Mouse (Mus musculus): ENCODE measurements around the gene D17Wsu92e. TPM values are rescaled to one million over a fixed set of nuclear protein-coding genes. Genes with fewer than 3 reads are reported as not detected.

The D17Wsu92e gene
- polyA plus RNA-seq, 1 experiment from 2014 or later, result 22.7 TPM

DNA sequence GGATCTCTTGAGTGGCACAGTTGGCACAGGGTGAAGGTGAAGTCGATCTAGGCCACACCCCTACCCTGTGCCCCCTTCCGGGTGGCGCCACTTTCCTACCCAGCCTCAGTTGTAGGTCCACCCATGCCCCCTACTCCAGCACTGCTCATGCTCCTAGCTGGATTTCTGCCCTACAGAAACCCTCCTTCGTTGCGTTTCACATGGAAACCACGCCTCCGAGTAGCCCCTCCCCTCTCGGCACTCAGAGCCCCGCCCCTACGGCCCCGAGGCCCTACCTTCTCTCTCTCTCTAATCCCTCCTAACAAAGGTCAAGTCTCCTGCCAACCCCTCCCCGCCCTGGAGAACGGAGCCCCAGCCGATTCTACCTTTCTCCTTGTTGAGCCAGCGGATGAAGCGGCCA lies 103.6 kb downstream of the D17Wsu92e start:
- H3K4me2 ChIP-seq, result peak overlapping the region; percentile 51
- 0 out of 2 replicates have a peak, but pooled peaks cover 3% of the 10 kb centered on the region for H3K4me1 ChIP-seq (replicated peaks; ENCODE audit: control insufficient read depth, insufficient read depth, low read length)
- H3K9ac ChIP-seq (ENCODE audit: low read depth, low read length), result no peak overlapping the region
- DNase-seq (ENCODE audit: low spot score), result no peak
- peak overlapping the region; percentile 0; the same call in 1 of the 2 replicates for H3K4me3 ChIP-seq (ENCODE audit: low read depth, low read length)
- peaks cover 32% of the 10 kb centered on the region for H3K27me3 ChIP-seq (replicated peaks; ENCODE audit: control insufficient read depth, insufficient read depth, low read length)
- no peak overlapping the region for H3K27ac ChIP-seq (ENCODE audit: low read depth, low read length)
- no peaks in the 10 kb centered on the region for H3K9me3 ChIP-seq (ENCODE audit: control insufficient read depth, low read length)
- 6% methylated on average over 16 of the region's 16 CpGs for WGBS
- H3K36me3 ChIP-seq (ENCODE audit: control insufficient read depth, insufficient read depth, low read length), result no peaks in the 10 kb centered on the region
- no peak; the same call in 1 of the 2 replicates for ATAC-seq (replicated peaks; ENCODE audit: low FRiP score)

- no peak overlapping the region for H3K27ac ChIP-seq (ENCODE audit: low read depth, low read length)
- no peaks in the 10 kb centered on the region for H3K9me3 ChIP-seq (ENCODE audit: control insufficient read depth, low read length)
- ATAC-seq (replicated peaks; ENCODE audit: low FRiP score) (no peak), DNase-seq (ENCODE audit: low spot score) (no peak)
- peaks cover 16% of the 10 kb centered on the region for H3K27me3 ChIP-seq (replicated peaks; ENCODE audit: control insufficient read depth, insufficient read depth, low read length)
- no peaks in the 10 kb centered on the region for H3K36me3 ChIP-seq (ENCODE audit: control insufficient read depth, insufficient read depth, low read length)
- H3K9ac ChIP-seq (ENCODE audit: low read depth, low read length), result no peak overlapping the region
- WGBS, result 82% methylated on average over 1 of the region's 1 CpGs
- no peak overlapping the region for H3K4me2 ChIP-seq
- no peak overlapping the region for H3K4me3 ChIP-seq (ENCODE audit: low read depth, low read length)
- H3K4me1 ChIP-seq (replicated peaks; ENCODE audit: control insufficient read depth, insufficient read depth, low read length), result peaks cover 6% of the 10 kb centered on the region; the same call in 1 of the 2 replicates
Observed at GRCm38 (mm10) chr17:27712832-27713231, 107.6 kb downstream of the D17Wsu92e start.

DNA sequence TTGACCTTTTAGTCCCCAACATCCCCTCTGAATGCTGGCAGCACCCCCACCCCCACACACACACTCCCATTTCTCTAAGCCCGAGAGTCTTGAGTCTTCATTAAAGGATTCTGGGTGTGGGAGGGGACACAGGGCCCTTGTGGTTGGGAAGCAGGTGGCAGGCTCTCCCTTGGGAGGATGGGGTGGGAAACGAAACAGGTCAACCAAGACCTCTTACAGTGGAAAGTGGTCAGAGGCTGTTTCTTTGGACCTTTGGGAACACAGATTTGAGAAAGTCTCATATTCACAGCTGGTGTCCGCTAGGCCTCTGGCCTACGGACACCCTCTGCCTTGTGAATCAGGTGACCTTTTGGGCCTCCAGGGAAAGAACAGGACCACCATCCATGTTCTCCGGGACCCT lies 110.8 kb downstream of the D17Wsu92e start:
- H3K9me3 ChIP-seq (ENCODE audit: control insufficient read depth, low read length), result no peaks in the 10 kb centered on the region
- WGBS, result 78% methylated on average over 5 of the region's 5 CpGs
- H3K36me3 ChIP-seq (ENCODE audit: control insufficient read depth, insufficient read depth, low read length), result no peaks in the 10 kb centered on the region
- no peak for ATAC-seq (replicated peaks; ENCODE audit: low FRiP score)
- no peak overlapping the region for H3K9ac ChIP-seq (ENCODE audit: low read depth, low read length)
- no peak for DNase-seq (ENCODE audit: low spot score)
- no peak overlapping the region for H3K4me2 ChIP-seq
- no peak overlapping the region for H3K27ac ChIP-seq (ENCODE audit: low read depth, low read length)
- H3K4me3 ChIP-seq (ENCODE audit: low read depth, low read length), result no peak overlapping the region
- peaks cover 36% of the 10 kb centered on the region for H3K27me3 ChIP-seq (replicated peaks; ENCODE audit: control insufficient read depth, insufficient read depth, low read length)
- peaks cover 6% of the 10 kb centered on the region; the same call in 1 of the 2 replicates for H3K4me1 ChIP-seq (replicated peaks; ENCODE audit: control insufficient read depth, insufficient read depth, low read length)

DNA sequence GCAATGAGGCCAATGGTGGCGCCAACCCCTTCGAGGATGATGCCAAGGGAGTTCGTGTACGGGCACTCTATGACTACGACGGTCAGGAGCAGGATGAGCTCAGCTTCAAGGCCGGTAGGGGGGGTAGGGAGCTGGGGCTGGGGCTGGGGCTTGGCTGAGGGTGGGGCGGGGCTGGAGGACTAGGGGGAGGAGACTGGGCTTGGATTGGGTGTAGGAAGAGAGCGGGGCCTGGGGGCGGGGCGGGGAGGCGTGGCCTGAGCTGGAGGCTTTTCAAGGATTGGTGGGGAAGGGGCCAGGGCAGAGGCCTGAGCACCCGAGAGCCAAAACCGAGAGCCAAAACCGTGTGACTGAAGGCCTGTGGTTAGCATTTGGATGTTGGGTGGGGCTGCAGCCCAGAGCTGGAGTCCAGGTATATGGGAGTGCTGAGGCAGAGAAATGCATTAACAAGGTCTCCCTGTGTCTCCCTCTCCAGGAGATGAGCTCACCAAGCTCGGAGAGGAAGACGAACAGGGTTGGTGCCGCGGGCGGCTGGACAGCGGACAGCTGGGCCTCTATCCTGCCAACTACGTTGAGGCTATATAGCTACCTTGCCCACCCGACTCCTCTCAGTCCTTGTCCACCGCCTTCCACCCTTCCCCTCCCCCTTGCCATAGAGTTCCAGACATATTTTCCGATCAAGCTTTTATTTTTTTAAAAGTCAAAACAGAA lies 112.3 kb downstream of the D17Wsu92e start:
- Histone ChIP-seq H3K27ac (ENCODE audit: low read depth, low read length) (no peak overlapping the region), H3K27me3 (replicated peaks; ENCODE audit: control insufficient read depth, insufficient read depth, low read length) (peaks cover 32% of the 10 kb centered on the region), H3K36me3 (ENCODE audit: control insufficient read depth, insufficient read depth, low read length) (no peaks in the 10 kb centered on the region), H3K4me2 (peak overlapping the region; percentile 67), H3K4me1 (replicated peaks; ENCODE audit: control insufficient read depth, insufficient read depth, low read length) (peaks cover 6% of the 10 kb centered on the region; the same call in 1 of the 2 replicates), H3K4me3 (ENCODE audit: low read depth, low read length) (peak overlapping the region; percentile 31), H3K9ac (ENCODE audit: low read depth, low read length) (no peak overlapping the region), H3K9me3 (ENCODE audit: control insufficient read depth, low read length) (no peaks in the 10 kb centered on the region)
- ATAC-seq (replicated peaks; ENCODE audit: low FRiP score) (peak; percentile 88), DNase-seq (ENCODE audit: low spot score) (peak; percentile 90)
- WGBS, result 6% methylated on average over 25 of the region's 25 CpGs

- H3K4me1 ChIP-seq (replicated peaks; ENCODE audit: control insufficient read depth, insufficient read depth, low read length), result peaks cover 6% of the 10 kb centered on the region; the same call in 1 of the 2 replicates
- H3K4me2 ChIP-seq, result no peak overlapping the region
- 30% methylated on average over 10 of the region's 10 CpGs for WGBS
- H3K9ac ChIP-seq (ENCODE audit: low read depth, low read length), result no peak overlapping the region
- H3K27ac ChIP-seq (ENCODE audit: low read depth, low read length), result no peak overlapping the region
- no peaks in the 10 kb centered on the region for H3K36me3 ChIP-seq (ENCODE audit: control insufficient read depth, insufficient read depth, low read length)
- H3K4me3 ChIP-seq (ENCODE audit: low read depth, low read length), result no peak overlapping the region
- no peak for ATAC-seq (replicated peaks; ENCODE audit: low FRiP score)
- no peaks in the 10 kb centered on the region for H3K9me3 ChIP-seq (ENCODE audit: control insufficient read depth, low read length)
- no peak for DNase-seq (ENCODE audit: low spot score)
- H3K27me3 ChIP-seq (replicated peaks; ENCODE audit: control insufficient read depth, insufficient read depth, low read length), result peaks cover 28% of the 10 kb centered on the region
Observed at GRCm38 (mm10) chr17:27705661-27706060, 114.8 kb downstream of the D17Wsu92e start.

DNA sequence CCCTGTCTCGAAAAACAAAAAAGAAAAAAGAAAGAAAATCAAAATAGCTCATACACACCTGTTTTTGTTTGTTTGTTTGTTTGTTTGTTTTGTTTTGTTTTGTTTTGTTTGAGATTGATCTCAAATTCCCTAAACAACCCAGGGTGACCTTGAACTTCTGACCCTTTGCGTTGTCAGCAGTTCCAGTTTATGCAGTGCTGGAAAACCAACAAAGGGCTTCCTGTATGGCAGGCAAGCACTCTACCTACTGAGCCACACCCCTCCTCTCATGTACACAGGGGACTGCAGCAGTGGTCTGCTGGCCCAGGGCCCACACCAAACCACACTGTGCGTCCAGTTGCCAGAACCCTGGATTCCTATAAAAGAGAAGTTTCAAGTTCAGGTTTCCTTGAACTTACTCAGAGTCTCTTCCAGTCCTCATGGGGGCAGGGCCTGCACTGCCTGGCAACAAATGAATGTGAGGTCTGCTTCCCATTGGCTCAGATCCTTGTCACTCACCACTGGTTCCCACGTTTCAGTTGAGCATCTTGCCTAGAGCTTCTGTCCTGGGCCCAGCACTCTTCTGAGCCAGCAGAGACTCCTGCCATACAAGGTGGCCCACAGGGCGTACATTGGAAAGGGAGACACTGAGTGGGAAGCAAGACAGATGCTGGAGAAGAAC lies 116.4 kb downstream of the D17Wsu92e start:
- Histone ChIP-seq H3K27ac (ENCODE audit: low read depth, low read length) (no peak overlapping the region), H3K36me3 (ENCODE audit: control insufficient read depth, insufficient read depth, low read length) (no peaks in the 10 kb centered on the region), H3K4me3 (ENCODE audit: low read depth, low read length) (no peak overlapping the region), H3K27me3 (replicated peaks; ENCODE audit: control insufficient read depth, insufficient read depth, low read length) (peaks cover 28% of the 10 kb centered on the region), H3K9ac (ENCODE audit: low read depth, low read length) (no peak overlapping the region), H3K4me2 (no peak overlapping the region), H3K9me3 (ENCODE audit: control insufficient read depth, low read length) (peaks cover 8% of the 10 kb centered on the region; the same call in 1 of the 2 replicates), H3K4me1 (replicated peaks; ENCODE audit: control insufficient read depth, insufficient read depth, low read length) (peaks cover 6% of the 10 kb centered on the region; the same call in 1 of the 2 replicates)
- DNase-seq (ENCODE audit: low spot score), result no peak
- no peak for ATAC-seq (replicated peaks; ENCODE audit: low FRiP score)
- WGBS, result 62% methylated on average over 5 of the region's 5 CpGs

- Histone ChIP-seq H3K4me2 (peak overlapping the region; percentile 71), H3K4me3 (ENCODE audit: low read depth, low read length) (peak overlapping the region; percentile 38), H3K27me3 (replicated peaks; ENCODE audit: control insufficient read depth, insufficient read depth, low read length) (peaks cover 25% of the 10 kb centered on the region), H3K9ac (ENCODE audit: low read depth, low read length) (no peak overlapping the region), H3K36me3 (ENCODE audit: control insufficient read depth, insufficient read depth, low read length) (no peaks in the 10 kb centered on the region), H3K4me1 (replicated peaks; ENCODE audit: control insufficient read depth, insufficient read depth, low read length) (0 out of 2 replicates have a peak, but pooled peaks cover under 1% of the 10 kb centered on the region), H3K9me3 (ENCODE audit: control insufficient read depth, low read length) (peaks cover 8% of the 10 kb centered on the region; the same call in 1 of the 2 replicates), H3K27ac (ENCODE audit: low read depth, low read length) (no peak overlapping the region)
- ATAC-seq (replicated peaks; ENCODE audit: low FRiP score) (peak; percentile 41), DNase-seq (ENCODE audit: low spot score) (peak; percentile 71)
- 2% methylated on average over 34 of the region's 34 CpGs for WGBS
Observed at GRCm38 (mm10) chr17:27702518-27702917, 117.9 kb downstream of the D17Wsu92e start.

DNA sequence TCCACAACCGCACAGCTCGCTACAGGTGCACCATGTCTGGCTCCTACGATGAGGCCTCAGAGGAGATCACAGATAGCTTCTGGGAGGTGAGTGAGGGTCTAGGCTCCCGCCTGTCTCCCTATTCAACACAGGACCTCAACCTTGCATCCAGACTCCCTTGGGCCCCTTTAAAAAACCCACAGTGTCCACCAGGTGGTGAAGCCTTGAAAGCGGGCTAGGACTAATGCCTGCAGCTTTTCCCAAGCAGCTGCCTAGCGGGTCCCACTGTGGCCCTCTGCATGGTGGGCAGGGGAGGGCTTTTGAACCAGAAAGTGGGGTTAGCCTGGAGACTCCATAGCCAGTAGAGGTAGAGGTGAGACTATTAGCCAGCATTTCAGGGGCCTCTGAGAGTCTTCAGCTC lies 118.6 kb downstream of the D17Wsu92e start:
- Histone ChIP-seq H3K4me2 (no peak overlapping the region), H3K27me3 (replicated peaks; ENCODE audit: control insufficient read depth, insufficient read depth, low read length) (peaks cover 20% of the 10 kb centered on the region), H3K36me3 (ENCODE audit: control insufficient read depth, insufficient read depth, low read length) (no peaks in the 10 kb centered on the region), H3K9ac (ENCODE audit: low read depth, low read length) (no peak overlapping the region), H3K9me3 (ENCODE audit: control insufficient read depth, low read length) (peaks cover 8% of the 10 kb centered on the region; the same call in 1 of the 2 replicates), H3K4me1 (replicated peaks; ENCODE audit: control insufficient read depth, insufficient read depth, low read length) (no peaks in the 10 kb centered on the region), H3K4me3 (ENCODE audit: low read depth, low read length) (no peak overlapping the region), H3K27ac (ENCODE audit: low read depth, low read length) (no peak overlapping the region)
- 71% methylated on average over 6 of the region's 6 CpGs for WGBS
- DNase-seq (ENCODE audit: low spot score) (no peak), ATAC-seq (replicated peaks; ENCODE audit: low FRiP score) (no peak)
